Mouse (Mus musculus) hindbrain, embryonic 16.5 days (tissue): ENCODE results near the gene Bmp2k. TPM values are rescaled to one million over a fixed set of nuclear protein-coding genes. Genes with fewer than 3 reads are reported as not detected.
A peak's percentile ranks its signal among the peaks of the same experiment; 100 is the strongest.

Source experiments
- ATAC-seq: fragments of 200-750 bp; cut with Nextera tagmentation; 2 replicates; pipeline ENCODE4 v1.8.0; 2017; ENCODE audit warnings: moderate TSS enrichment, moderate library complexity
- H3K27ac ChIP-seq: fragments of 300-500 bp; sonication (generic); 2 replicates; pipeline ENCODE4 v1.5.1; 2014; ENCODE audit warnings: low read depth, mild to moderate bottlenecking, control low read depth, low read length, moderate library complexity
- H3K27me3 ChIP-seq: fragments of 300-500 bp; sonication (generic); replicated peaks from 2 replicates; pipeline ENCODE4 v1.6.1; 2014; ENCODE audit warnings: low read length; ENCODE audit not compliant: control insufficient read depth, insufficient read depth
- H3K36me3 ChIP-seq: fragments of 300-500 bp; sonication (generic); 2 replicates; pipeline ENCODE4 v1.6.1; 2014; ENCODE audit warnings: mild to moderate bottlenecking, low read length, moderate library complexity, mixed read lengths; ENCODE audit not compliant: control insufficient read depth, insufficient read depth
- H3K4me1 ChIP-seq: fragments of 300-500 bp; sonication (generic); 2 replicates; pipeline ENCODE4 v1.6.1; 2014; ENCODE audit warnings: low read depth, low read length; ENCODE audit not compliant: control insufficient read depth, insufficient read depth
- H3K4me2 ChIP-seq: fragments of 300-500 bp; sonication (generic); 2 replicates; pipeline ENCODE4 v1.6.1; 2014; ENCODE audit warnings: mild to moderate bottlenecking, low read length, control low read depth, moderate library complexity
- H3K4me3 ChIP-seq: fragments of 300-500 bp; sonication (generic); 2 replicates; pipeline ENCODE4 v1.5.1; 2014; ENCODE audit warnings: mild to moderate bottlenecking, low read length, control low read depth, moderate library complexity
- H3K9ac ChIP-seq: fragments of 300-500 bp; sonication (generic); 2 replicates; pipeline ENCODE4 v1.6.1; 2014; ENCODE audit warnings: low read depth, mild to moderate bottlenecking, control low read depth, low read length, moderate library complexity
- H3K9me3 ChIP-seq: fragments of 300-500 bp; sonication (generic); 2 replicates; pipeline ENCODE4 v1.6.1; 2014; ENCODE audit warnings: mild to moderate bottlenecking, low read length, moderate library complexity; ENCODE audit not compliant: control insufficient read depth
- WGBS: fragments of 180-500 bp; shearing (Covaris S2); extraction: QIAGEN DNeasy Blood & Tissue Kit; methylation state at CpG from one replicate; pipeline ENCODE4 v1.1.7; 2014; 5-methylcytosine and 5-hydroxymethylcytosine counted together
- polyA plus RNA-seq: library from polyadenylated mRNA; unstranded; fragments of >200 nt; fragmentation: Nextera tagmentation; extraction: Ambion mirVana; gene quantifications from 2 replicates; pipeline ENCODE4 v1.2.1, GENCODE M21; 2015

Bmp2k gene
- polyA plus RNA-seq, 1 experiment from 2014 or later = 7.8 TPM

GRCm38 (mm10) chr5:96981987-96982386 lies 15.5 kb upstream of the Bmp2k start:
- no peak for ATAC-seq
- Histone ChIP-seq H3K9me3 (no peaks in the 10 kb centered on the region), H3K4me1 (peaks cover 11% of the 10 kb centered on the region), H3K27ac (no peak overlapping the region), H3K4me2 (no peak overlapping the region), H3K36me3 (no peaks in the 10 kb centered on the region), H3K27me3 (no peaks in the 10 kb centered on the region), H3K9ac (no peak overlapping the region), H3K4me3 (no peak overlapping the region)
- 81% methylated on average over 3 of the region's 3 CpGs for WGBS

DNA sequence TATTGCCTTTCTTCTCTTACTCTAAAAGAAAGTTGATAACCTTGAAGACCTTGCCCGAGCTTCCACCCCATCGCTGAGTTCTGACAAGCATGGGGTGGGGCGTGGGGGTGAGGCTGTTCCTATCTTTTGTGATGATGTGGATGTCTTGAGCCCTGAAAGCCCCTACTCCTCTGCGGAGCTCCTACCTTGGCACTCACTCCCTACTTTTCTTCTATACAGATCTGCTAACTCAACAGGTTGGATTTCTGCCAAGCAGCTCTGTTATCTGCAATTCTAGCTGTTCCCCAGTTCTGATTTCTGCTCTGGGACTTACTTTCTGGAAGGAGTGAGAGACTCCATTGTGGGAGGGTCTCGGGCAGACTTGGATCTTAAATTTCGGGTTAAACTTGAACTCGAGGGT lies 14.3 kb upstream of the Bmp2k start:
- no peak overlapping the region for H3K9ac ChIP-seq
- H3K27ac ChIP-seq = no peak overlapping the region
- peaks cover 11% of the 10 kb centered on the region for H3K4me1 ChIP-seq
- no peaks in the 10 kb centered on the region for H3K27me3 ChIP-seq
- no peak overlapping the region for H3K4me2 ChIP-seq
- WGBS = 81% methylated on average over 7 of the region's 7 CpGs
- no peak overlapping the region for H3K4me3 ChIP-seq
- no peaks in the 10 kb centered on the region for H3K9me3 ChIP-seq
- H3K36me3 ChIP-seq = no peaks in the 10 kb centered on the region
- no peak for ATAC-seq

DNA sequence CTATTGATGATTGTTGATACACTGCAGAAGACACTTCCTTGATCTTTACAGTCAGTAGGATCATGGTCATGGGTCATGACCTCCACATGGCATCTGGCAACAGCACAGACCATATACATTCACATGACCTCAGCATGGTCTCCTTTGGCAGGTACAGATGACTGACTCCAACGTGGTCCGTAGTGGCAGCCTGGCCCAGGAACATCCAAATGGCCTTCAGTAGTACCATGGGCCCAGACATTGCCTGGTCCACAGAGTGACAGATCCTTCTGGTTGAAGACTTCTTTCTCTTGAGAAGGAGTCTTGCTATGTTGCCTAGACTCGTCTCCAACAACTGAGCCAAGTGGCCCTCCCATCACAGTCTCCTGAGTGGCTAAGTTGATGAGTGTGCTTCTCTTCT lies 10.6 kb upstream of the Bmp2k start:
- no peaks in the 10 kb centered on the region for H3K9me3 ChIP-seq
- H3K36me3 ChIP-seq = no peaks in the 10 kb centered on the region
- no peaks in the 10 kb centered on the region for H3K4me1 ChIP-seq
- no peak overlapping the region for H3K4me2 ChIP-seq
- WGBS = 91% methylated on average over 3 of the region's 3 CpGs
- H3K27ac ChIP-seq = no peak overlapping the region
- ATAC-seq = no peak
- no peaks in the 10 kb centered on the region for H3K27me3 ChIP-seq
- H3K9ac ChIP-seq = no peak overlapping the region
- no peak overlapping the region for H3K4me3 ChIP-seq

- no peaks in the 10 kb centered on the region for H3K4me1 ChIP-seq
- WGBS = 91% methylated on average over 4 of the region's 4 CpGs
- H3K27ac ChIP-seq = no peak overlapping the region
- no peak for ATAC-seq
- no peak overlapping the region for H3K4me2 ChIP-seq
- H3K27me3 ChIP-seq = no peaks in the 10 kb centered on the region
- no peaks in the 10 kb centered on the region for H3K9me3 ChIP-seq
- no peak overlapping the region for H3K4me3 ChIP-seq
- no peak overlapping the region for H3K9ac ChIP-seq
- H3K36me3 ChIP-seq = no peaks in the 10 kb centered on the region
Measured at GRCm38 (mm10) chr5:96988880-96989279, 8.6 kb upstream of the Bmp2k start.

- no peaks in the 10 kb centered on the region for H3K27me3 ChIP-seq
- no peak for ATAC-seq
- H3K36me3 ChIP-seq = no peaks in the 10 kb centered on the region
- no peak overlapping the region for H3K9ac ChIP-seq
- no peak overlapping the region for H3K27ac ChIP-seq
- peaks cover under 1% of the 10 kb centered on the region for H3K4me1 ChIP-seq
- H3K9me3 ChIP-seq = no peaks in the 10 kb centered on the region
- H3K4me3 ChIP-seq = no peak overlapping the region
- WGBS = 94% methylated on average over 6 of the region's 6 CpGs
- no peak overlapping the region for H3K4me2 ChIP-seq
Measured at GRCm38 (mm10) chr5:96991156-96991555, 6.3 kb upstream of the Bmp2k start.

- no peak overlapping the region for H3K27ac ChIP-seq
- H3K27me3 ChIP-seq = no peaks in the 10 kb centered on the region
- H3K9me3 ChIP-seq = no peaks in the 10 kb centered on the region
- no peak overlapping the region for H3K9ac ChIP-seq
- no peak overlapping the region for H3K4me3 ChIP-seq
- WGBS = 89% methylated on average over 5 of the region's 5 CpGs
- no peak overlapping the region for H3K4me2 ChIP-seq
- peaks cover 6% of the 10 kb centered on the region for H3K4me1 ChIP-seq
- no peak for ATAC-seq
- no peaks in the 10 kb centered on the region for H3K36me3 ChIP-seq
Measured at GRCm38 (mm10) chr5:96992651-96993050, 4.8 kb upstream of the Bmp2k start.

GRCm38 (mm10) chr5:96993057-96993456 lies 4.4 kb upstream of the Bmp2k start:
- H3K27me3 ChIP-seq = no peaks in the 10 kb centered on the region
- H3K4me3 ChIP-seq = no peak overlapping the region
- no peak for ATAC-seq
- H3K4me1 ChIP-seq = peaks cover 6% of the 10 kb centered on the region
- no peak overlapping the region for H3K9ac ChIP-seq
- H3K27ac ChIP-seq = no peak overlapping the region
- H3K4me2 ChIP-seq = no peak overlapping the region
- no peaks in the 10 kb centered on the region for H3K9me3 ChIP-seq
- no peaks in the 10 kb centered on the region for H3K36me3 ChIP-seq
- WGBS = 80% methylated on average over 8 of the region's 8 CpGs

GRCm38 (mm10) chr5:96995791-96996190 lies 1.7 kb upstream of the Bmp2k start:
- no peak overlapping the region for H3K27ac ChIP-seq
- ATAC-seq = no peak
- no peaks in the 10 kb centered on the region for H3K9me3 ChIP-seq
- H3K4me1 ChIP-seq = peaks cover 16% of the 10 kb centered on the region
- H3K36me3 ChIP-seq = no peaks in the 10 kb centered on the region
- WGBS = 66% methylated on average over 5 of the region's 5 CpGs
- no peak overlapping the region for H3K4me3 ChIP-seq
- no peaks in the 10 kb centered on the region for H3K27me3 ChIP-seq
- H3K9ac ChIP-seq = no peak overlapping the region; the same call in 1 of the 2 replicates
- no peak overlapping the region for H3K4me2 ChIP-seq

GRCm38 (mm10) chr5:96996401-96997309 lies 834 bp upstream of the Bmp2k start:
- H3K27ac ChIP-seq = peak overlapping the region; percentile 90
- H3K9ac ChIP-seq = peak overlapping the region; percentile 84
- no peaks in the 10 kb centered on the region for H3K36me3 ChIP-seq
- no peak for ATAC-seq
- no peaks in the 10 kb centered on the region for H3K27me3 ChIP-seq
- peak overlapping the region; percentile 90 for H3K4me3 ChIP-seq
- peak overlapping the region; percentile 85 for H3K4me2 ChIP-seq
- peaks cover 16% of the 10 kb centered on the region for H3K4me1 ChIP-seq
- 17% methylated on average over 39 of the region's 39 CpGs for WGBS
- H3K9me3 ChIP-seq = no peaks in the 10 kb centered on the region
